Mouse (Mus musculus) C2C12 (cell line): ENCODE data around the gene Bckdhb.

Experiments
- CEBPB ChIP-seq: IDR thresholded peaks from one replicate; pipeline ENCODE4 v1.6.1; 2011; ENCODE audit warnings: low read depth, mild to moderate bottlenecking, control low read depth, moderate library complexity
- CTCF ChIP-seq: IDR thresholded peaks from one replicate; pipeline ENCODE4 v1.5.1; 2011; ENCODE audit not compliant: control insufficient read depth, insufficient read depth, insufficient read length
- MAX ChIP-seq: IDR thresholded peaks from one replicate; pipeline ENCODE4 v1.6.1; 2011; ENCODE audit warnings: mild to moderate bottlenecking, control low read depth
- MYOD1 ChIP-seq: IDR thresholded peaks from one replicate; pipeline ENCODE4 v1.6.1; 2011; ENCODE audit warnings: low read depth; ENCODE audit not compliant: control insufficient read depth, insufficient read length
- MYOG ChIP-seq: IDR thresholded peaks from one replicate; pipeline ENCODE4 v1.6.1; 2011; ENCODE audit not compliant: control insufficient read depth, insufficient read length; ENCODE audit errors: extremely low read depth
- USF1 ChIP-seq: IDR thresholded peaks from one replicate; pipeline ENCODE4 v1.6.1; 2011; ENCODE audit warnings: low read depth, mild to moderate bottlenecking, control low read depth, moderate library complexity

- TF ChIP-seq CTCF: no peak
- no peak for TF ChIP-seq MAX
- TF ChIP-seq MYOD1: no peak
- TF ChIP-seq USF1: no peak
- no peak for TF ChIP-seq MYOG
- TF ChIP-seq CEBPB: no peak
These were observed 17.9 kb upstream of the Bckdhb start for GRCm38 (mm10) chr9:83907017-83907416.
